Mouse (Mus musculus): ENCODE results near the gene Galns. TPM values are rescaled to one million over a fixed set of nuclear protein-coding genes. Genes with fewer than 3 reads are reported as not detected.
A peak's percentile ranks its signal among the peaks of the same experiment; 100 is the strongest.

Gene Galns
- polyA plus RNA-seq, 1 experiment from 2014 or later, result 12.3 TPM

DNA sequence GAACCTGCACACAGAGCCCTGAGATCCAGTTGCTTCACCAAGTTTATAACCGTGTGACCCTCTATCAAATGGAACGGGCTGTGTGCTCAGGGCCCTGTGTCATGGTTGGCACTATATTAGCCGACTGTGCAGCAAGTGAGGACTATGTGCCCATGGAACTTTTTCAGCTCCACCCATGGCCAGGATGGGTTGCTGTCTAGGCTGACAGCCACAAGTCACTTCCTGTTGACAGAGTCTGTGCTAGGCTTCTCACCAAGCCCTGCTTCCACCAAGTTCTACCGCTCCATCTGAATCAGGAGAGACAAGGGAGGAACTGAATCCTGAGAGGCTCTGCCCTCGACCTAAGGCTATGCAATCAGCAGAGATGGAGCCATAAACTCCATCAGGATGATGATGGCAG, 50.1 kb downstream of the Galns start:
- ATAC-seq (replicated peaks; ENCODE audit: insufficient number of reproducible peaks, low FRiP score, low TSS enrichment), result no peak
- Histone ChIP-seq H3K9ac (ENCODE audit: low read depth, low read length) (no peak overlapping the region), H3K36me3 (ENCODE audit: control insufficient read depth, insufficient read depth, low read length) (no peaks in the 10 kb centered on the region), H3K4me2 (no peak overlapping the region), H3K9me3 (replicated peaks; ENCODE audit: control insufficient read depth, low read length) (no peaks in the 10 kb centered on the region), H3K27ac (ENCODE audit: low read depth, low read length) (no peak overlapping the region), H3K4me3 (ENCODE audit: low read depth, low read length) (no peak overlapping the region), H3K4me1 (ENCODE audit: control insufficient read depth, insufficient read depth, low read length) (peaks cover 18% of the 10 kb centered on the region; the same call in 1 of the 2 replicates), H3K27me3 (ENCODE audit: control insufficient read depth, insufficient read depth, low read length) (no peaks in the 10 kb centered on the region)
- 78% methylated on average over 5 of the region's 5 CpGs for WGBS (ENCODE audit: insufficient replicate concordance)

DNA sequence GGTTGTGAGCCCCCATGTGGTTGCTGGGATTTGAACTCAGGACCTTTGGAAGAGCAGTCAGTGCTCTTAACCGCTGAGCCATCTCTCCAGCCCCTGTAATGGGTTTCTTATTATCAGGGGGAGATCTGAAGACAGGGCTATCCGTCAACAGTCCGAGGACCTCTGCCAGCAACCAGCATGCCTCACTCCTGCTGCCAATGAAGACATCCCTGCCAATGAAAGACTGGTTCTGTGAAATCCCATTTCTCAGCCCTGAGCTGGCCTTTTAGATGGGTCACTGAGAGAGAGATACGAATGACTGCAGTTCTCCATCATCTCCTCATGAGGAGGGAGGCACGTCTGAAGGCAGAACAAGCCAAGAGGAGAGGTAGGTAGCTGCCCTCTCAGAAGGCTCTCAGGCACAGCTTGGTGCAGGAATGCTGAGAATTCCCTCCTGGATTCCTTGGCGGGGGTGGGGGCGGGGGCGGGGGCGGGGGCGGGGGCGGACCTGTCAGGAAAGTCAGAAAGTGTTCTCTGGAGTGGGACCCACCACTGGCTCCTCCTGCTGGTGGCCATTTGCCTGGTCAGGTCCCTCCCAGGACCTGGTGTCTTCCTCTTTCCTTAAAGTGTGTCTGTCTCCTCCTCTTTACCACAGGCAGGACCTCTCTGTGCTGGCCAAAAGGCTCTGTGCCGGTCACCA, 52.5 kb downstream of the Galns start:
- Histone ChIP-seq H3K9ac (ENCODE audit: low read depth, low read length) (no peak overlapping the region), H3K4me1 (ENCODE audit: control insufficient read depth, insufficient read depth, low read length) (peaks cover 17% of the 10 kb centered on the region; the same call in 1 of the 2 replicates), H3K4me2 (no peak overlapping the region), H3K27ac (ENCODE audit: low read depth, low read length) (peak overlapping the region; percentile 50; the same call in 1 of the 2 replicates), H3K4me3 (ENCODE audit: low read depth, low read length) (no peak overlapping the region), H3K27me3 (ENCODE audit: control insufficient read depth, insufficient read depth, low read length) (no peaks in the 10 kb centered on the region), H3K36me3 (ENCODE audit: control insufficient read depth, insufficient read depth, low read length) (no peaks in the 10 kb centered on the region), H3K9me3 (replicated peaks; ENCODE audit: control insufficient read depth, low read length) (no peaks in the 10 kb centered on the region)
- peak; percentile 52; the same call in 1 of the 2 replicates for ATAC-seq (replicated peaks; ENCODE audit: insufficient number of reproducible peaks, low FRiP score, low TSS enrichment)
- 11% methylated on average over 12 of the region's 12 CpGs for WGBS (ENCODE audit: insufficient replicate concordance)

DNA sequence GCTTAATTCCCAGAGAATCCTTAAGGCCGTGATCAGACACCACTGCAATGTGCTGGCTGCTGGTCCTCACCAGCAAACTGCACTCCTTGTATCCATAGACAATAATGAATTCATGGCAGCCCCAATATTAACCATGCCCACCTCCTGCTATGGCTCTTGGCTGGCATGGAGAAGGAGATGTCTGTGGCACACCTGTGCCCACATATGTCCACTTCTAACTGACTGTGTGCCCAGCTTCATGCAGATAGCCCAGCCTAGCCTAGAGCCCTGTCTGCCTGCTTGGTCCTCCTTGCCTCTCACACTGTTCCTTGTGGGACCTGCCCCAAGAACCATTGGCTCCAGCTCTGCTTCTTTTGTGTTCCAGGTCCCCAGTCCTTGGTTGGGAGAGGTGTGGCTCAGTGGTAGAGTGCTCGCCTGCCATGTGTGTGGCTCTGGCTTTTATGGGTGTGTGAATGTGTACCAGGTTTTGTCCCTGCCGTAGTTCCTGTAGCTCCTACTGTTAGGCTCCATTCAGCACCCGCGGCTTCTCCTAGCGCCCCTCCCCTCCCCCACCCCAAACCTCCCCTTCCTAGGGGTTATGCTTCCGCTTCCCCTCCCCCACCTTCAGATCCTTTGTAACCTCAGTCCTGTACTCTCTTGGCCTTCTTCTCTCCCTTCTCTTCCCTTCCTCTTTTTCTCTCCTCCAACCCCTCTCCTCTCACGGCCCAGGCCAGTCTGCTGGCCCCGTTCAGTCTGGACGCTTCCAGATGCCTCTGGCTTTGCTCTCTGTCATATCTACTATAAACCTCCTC, 53.8 kb downstream of the Galns start:
- Histone ChIP-seq H3K9me3 (replicated peaks; ENCODE audit: control insufficient read depth, low read length) (no peaks in the 10 kb centered on the region), H3K27ac (ENCODE audit: low read depth, low read length) (peak overlapping the region; percentile 64; the same call in 1 of the 2 replicates), H3K4me3 (ENCODE audit: low read depth, low read length) (no peak overlapping the region), H3K9ac (ENCODE audit: low read depth, low read length) (no peak overlapping the region; the same call in 1 of the 2 replicates), H3K27me3 (ENCODE audit: control insufficient read depth, insufficient read depth, low read length) (no peaks in the 10 kb centered on the region), H3K36me3 (ENCODE audit: control insufficient read depth, insufficient read depth, low read length) (no peaks in the 10 kb centered on the region), H3K4me2 (no peak overlapping the region), H3K4me1 (ENCODE audit: control insufficient read depth, insufficient read depth, low read length) (peaks cover 17% of the 10 kb centered on the region; the same call in 1 of the 2 replicates)
- 40% methylated on average over 10 of the region's 10 CpGs for WGBS (ENCODE audit: insufficient replicate concordance)
- ATAC-seq (replicated peaks; ENCODE audit: insufficient number of reproducible peaks, low FRiP score, low TSS enrichment), result no peak

DNA sequence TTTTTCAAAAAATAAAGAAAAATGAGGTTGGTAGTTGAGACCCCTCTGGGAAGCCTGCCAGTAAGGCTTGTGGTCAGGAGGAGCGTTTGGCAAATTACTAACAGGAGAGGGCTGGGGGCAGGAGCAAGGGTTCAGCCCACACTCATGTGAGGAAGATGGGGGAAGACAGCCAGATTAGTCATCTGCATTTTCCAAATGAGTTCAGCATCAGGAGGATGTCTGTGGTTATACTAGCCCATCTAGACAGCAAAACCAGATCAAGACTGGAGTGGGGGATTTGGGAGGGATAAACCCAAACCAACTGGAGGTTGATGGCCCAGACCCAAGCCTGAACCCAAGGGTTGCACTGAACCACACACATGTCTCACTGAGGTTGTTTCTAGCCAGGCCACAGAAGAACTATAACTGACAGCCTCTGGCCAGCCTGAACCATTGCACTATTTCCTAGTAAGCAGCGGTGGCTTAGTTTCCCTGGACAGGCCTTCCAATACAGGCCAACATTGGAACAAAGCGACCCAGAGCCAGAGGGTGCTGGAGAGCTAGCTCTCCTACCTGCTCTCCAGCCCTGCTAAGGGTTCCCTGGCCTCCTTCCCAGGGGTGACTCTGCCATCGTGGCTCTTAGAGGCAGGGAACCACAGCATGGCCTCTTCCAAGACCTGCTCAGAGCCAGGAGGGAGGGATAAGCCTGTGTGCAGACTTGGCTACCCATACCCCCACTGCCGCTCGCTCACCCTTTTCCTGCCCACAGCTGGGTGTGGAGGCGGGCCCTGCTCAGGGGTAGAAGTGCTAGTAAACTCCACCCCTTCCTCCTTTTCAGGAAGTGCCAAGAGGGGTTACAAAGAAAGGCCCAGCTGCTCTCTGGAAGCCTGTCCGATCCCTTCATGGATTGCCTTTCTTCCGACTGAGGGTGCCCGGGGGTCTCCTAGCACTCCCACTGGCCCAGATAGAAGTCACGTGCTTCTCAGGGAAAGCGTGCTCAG, 54.9 kb downstream of the Galns start:
- H3K4me3 ChIP-seq (ENCODE audit: low read depth, low read length), result no peak overlapping the region
- WGBS (ENCODE audit: insufficient replicate concordance), result 56% methylated on average over 12 of the region's 12 CpGs
- H3K36me3 ChIP-seq (ENCODE audit: control insufficient read depth, insufficient read depth, low read length), result no peaks in the 10 kb centered on the region
- H3K4me2 ChIP-seq, result peak overlapping the region; percentile 23; the same call in 1 of the 2 replicates
- H3K4me1 ChIP-seq (ENCODE audit: control insufficient read depth, insufficient read depth, low read length), result peaks cover 17% of the 10 kb centered on the region; the same call in 1 of the 2 replicates
- H3K27me3 ChIP-seq (ENCODE audit: control insufficient read depth, insufficient read depth, low read length), result no peaks in the 10 kb centered on the region
- no peak for ATAC-seq (replicated peaks; ENCODE audit: insufficient number of reproducible peaks, low FRiP score, low TSS enrichment)
- H3K27ac ChIP-seq (ENCODE audit: low read depth, low read length), result peak overlapping the region; percentile 64; the same call in 1 of the 2 replicates
- H3K9me3 ChIP-seq (replicated peaks; ENCODE audit: control insufficient read depth, low read length), result no peaks in the 10 kb centered on the region
- H3K9ac ChIP-seq (ENCODE audit: low read depth, low read length), result peak overlapping the region; percentile 44

DNA sequence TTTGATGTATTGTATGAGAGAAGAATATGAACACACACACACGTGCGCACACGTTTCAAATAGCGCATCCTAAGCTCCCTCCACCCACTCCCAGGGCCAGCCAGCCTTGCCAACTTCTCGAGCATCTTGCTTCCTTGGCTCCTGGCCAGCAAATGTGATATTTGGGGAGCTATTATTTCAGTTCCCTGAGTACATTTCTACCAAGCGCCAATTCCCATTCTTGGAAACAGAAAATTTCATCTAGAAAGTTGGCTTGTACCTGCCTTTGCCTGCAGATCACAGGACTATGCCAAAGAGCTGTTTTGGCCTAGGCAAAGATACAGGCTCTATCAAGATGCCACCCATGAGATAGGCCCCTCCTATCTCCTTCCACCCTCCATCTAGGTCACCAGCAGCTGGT, 56.5 kb downstream of the Galns start:
- WGBS (ENCODE audit: insufficient replicate concordance), result 78% methylated on average over 6 of the region's 6 CpGs
- Histone ChIP-seq H3K9me3 (replicated peaks; ENCODE audit: control insufficient read depth, low read length) (no peaks in the 10 kb centered on the region), H3K4me2 (no peak overlapping the region), H3K27me3 (ENCODE audit: control insufficient read depth, insufficient read depth, low read length) (no peaks in the 10 kb centered on the region), H3K4me3 (ENCODE audit: low read depth, low read length) (no peak overlapping the region), H3K36me3 (ENCODE audit: control insufficient read depth, insufficient read depth, low read length) (no peaks in the 10 kb centered on the region), H3K4me1 (ENCODE audit: control insufficient read depth, insufficient read depth, low read length) (peaks cover 25% of the 10 kb centered on the region), H3K27ac (ENCODE audit: low read depth, low read length) (no peak overlapping the region), H3K9ac (ENCODE audit: low read depth, low read length) (no peak overlapping the region)
- ATAC-seq (replicated peaks; ENCODE audit: insufficient number of reproducible peaks, low FRiP score, low TSS enrichment), result no peak

DNA sequence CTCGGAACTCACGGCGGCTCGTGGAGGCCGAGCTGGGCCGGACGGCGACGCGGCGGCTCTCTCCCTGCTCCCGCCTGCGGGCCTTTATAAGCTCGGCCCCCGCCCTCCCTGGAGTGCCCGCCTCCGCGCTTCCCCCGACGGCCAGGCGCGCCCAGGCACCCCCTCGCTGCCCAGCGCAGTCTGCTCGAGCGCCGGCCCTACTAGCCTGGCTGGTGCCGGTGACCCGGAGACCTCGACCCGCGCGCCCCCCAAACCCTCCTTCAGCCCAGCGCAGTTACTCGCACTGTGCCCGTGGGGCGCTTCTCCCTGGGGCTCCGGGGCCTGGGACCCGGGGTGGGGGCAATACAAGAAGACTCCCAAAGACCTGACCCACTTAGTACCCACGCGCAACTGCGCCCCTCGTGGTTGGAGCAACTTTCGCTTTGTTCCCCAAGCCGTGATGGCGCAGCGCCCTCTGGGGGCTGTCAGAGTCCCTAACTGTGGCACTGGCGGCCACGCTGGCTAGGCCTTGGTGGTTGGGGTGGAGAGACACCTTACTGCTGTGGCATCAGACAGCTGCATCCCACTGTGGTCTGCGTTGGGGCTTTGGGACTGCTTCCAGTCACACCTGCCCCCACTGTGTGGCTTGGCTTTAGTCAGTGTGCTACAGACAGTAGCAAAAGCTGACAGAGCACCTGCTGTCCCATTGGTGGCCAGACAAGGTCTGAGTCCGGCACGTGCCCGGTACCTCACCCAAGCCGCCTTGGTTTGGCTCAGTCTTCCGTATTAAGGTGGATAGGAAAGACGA, 59.8 kb downstream of the Galns start, which contains the start of gene Piezo1:
Gene Piezo1 (minus strand): TSS at position 65 of the 787 bp plus-strand sequence.
- H3K9me3 ChIP-seq (replicated peaks; ENCODE audit: control insufficient read depth, low read length), result no peaks in the 10 kb centered on the region
- H3K27ac ChIP-seq (ENCODE audit: low read depth, low read length), result peak within 1 kb of the TSS; percentile 93
- peak; percentile 82 for ATAC-seq (replicated peaks; ENCODE audit: insufficient number of reproducible peaks, low FRiP score, low TSS enrichment)
- H3K4me3 ChIP-seq (ENCODE audit: low read depth, low read length), result peak within 1 kb of the TSS; percentile 87
- peak within 1 kb of the TSS; percentile 90 for H3K4me2 ChIP-seq
- no peaks in the 10 kb centered on the region for H3K27me3 ChIP-seq (ENCODE audit: control insufficient read depth, insufficient read depth, low read length)
- WGBS (ENCODE audit: insufficient replicate concordance), result 9% methylated on average over 56 of the region's 56 CpGs
- peaks cover 40% of the 10 kb centered on the region for H3K4me1 ChIP-seq (ENCODE audit: control insufficient read depth, insufficient read depth, low read length)
- peak within 1 kb of the TSS; percentile 98 for H3K9ac ChIP-seq (ENCODE audit: low read depth, low read length)
- no peaks in the 10 kb centered on the region; the same call in 1 of the 2 replicates for H3K36me3 ChIP-seq (ENCODE audit: control insufficient read depth, insufficient read depth, low read length)

DNA sequence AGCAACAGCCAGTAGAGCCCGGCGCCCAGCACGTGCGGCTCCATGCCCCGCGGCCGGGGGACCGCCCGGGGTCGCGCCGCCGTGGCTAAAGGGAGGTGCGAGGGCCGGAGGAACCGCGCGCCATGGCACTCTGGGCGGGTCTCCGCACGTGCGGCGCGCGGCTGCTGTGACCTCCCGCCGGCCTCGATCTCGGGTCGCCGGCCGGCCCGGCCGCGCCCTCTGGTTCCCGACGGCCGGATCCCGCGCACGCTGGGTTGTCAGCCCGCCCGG, 60.3 kb downstream of the Galns start:
- peaks cover 43% of the 10 kb centered on the region for H3K4me1 ChIP-seq (ENCODE audit: control insufficient read depth, insufficient read depth, low read length)
- ATAC-seq (replicated peaks; ENCODE audit: insufficient number of reproducible peaks, low FRiP score, low TSS enrichment), result peak; percentile 5
- peak overlapping the region; percentile 98 for H3K9ac ChIP-seq (ENCODE audit: low read depth, low read length)
- peak overlapping the region; percentile 90 for H3K4me2 ChIP-seq
- under 1% methylated on average over 30 of the region's 43 CpGs for WGBS (ENCODE audit: insufficient replicate concordance)
- H3K4me3 ChIP-seq (ENCODE audit: low read depth, low read length), result peak overlapping the region; percentile 87
- H3K27me3 ChIP-seq (ENCODE audit: control insufficient read depth, insufficient read depth, low read length), result no peaks in the 10 kb centered on the region
- H3K36me3 ChIP-seq (ENCODE audit: control insufficient read depth, insufficient read depth, low read length), result no peaks in the 10 kb centered on the region; the same call in 1 of the 2 replicates
- H3K27ac ChIP-seq (ENCODE audit: low read depth, low read length), result peak overlapping the region; percentile 93
- no peaks in the 10 kb centered on the region for H3K9me3 ChIP-seq (replicated peaks; ENCODE audit: control insufficient read depth, low read length)
